In the genomic region with DNA sequence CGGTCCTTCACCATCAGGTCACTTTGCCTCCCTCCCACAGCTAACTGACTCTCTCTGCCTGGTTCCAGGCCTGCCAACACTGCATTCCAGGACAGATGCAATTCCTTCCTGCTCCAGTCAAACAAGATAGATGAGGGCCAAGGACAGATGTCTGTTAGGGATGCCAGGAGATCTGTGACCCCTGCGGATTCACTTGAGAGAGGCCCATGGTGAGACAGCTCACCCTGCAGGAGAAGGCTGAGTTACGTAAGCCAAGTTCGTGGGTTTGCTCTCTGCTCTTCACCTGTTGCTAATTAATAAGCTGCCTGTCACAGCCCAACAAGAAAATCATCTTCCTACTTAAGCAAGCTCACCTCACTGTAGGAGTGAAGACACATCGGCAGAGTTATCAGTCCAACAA, we compare ENCODE assay signal across 16 mouse cellular contexts.
DNase-seq lines count a peak whose midpoint lies in the region; TF ChIP-seq lines count a peak whose summit lies in the region.
"Had no signal": no experiment of that assay in that cellular context is flagged by ENCODE, and none has a peak within 500 bp of the region (broad histone marks: within the 10 kb centered on the region; RNA-seq: fewer than 3 reads in every experiment).

No protein-coding gene starts in this region.

- no peaks in the 10 kb centered on the region for H3K79me2 ChIP-seq in CH12.LX (replicated peaks; ENCODE audit: control insufficient read depth, extremely low read depth, insufficient read depth, poor library complexity, severe bottlenecking)

- no peak for TF ChIP-seq CTCF in CH12.LX (conservative IDR thresholded peaks at IDR 0.05 in 1 of 2, IDR thresholded peaks at IDR 0.05 in 1 of 2; ENCODE audit: low read depth in 2 of 2, low read length in 2 of 2)

- no peak for TF ChIP-seq EP300 in CH12.LX (IDR thresholded peaks at IDR 0.05; ENCODE audit: low read length)

- no peak overlapping the region for H3K4me3 ChIP-seq in CH12.LX (replicated peaks in 1 of 3; ENCODE audit: low read depth in 2 of 3, low read length in 2 of 3, poor library complexity in 1 of 3)
- H3K4me3 ChIP-seq: embryonic facial prominence, embryonic 13.5 days; heart, embryonic 13.5 days; midbrain, embryonic 12.5 days had no signal

- H3K9ac ChIP-seq in CH12.LX (ENCODE audit: insufficient read depth, low read depth), result no peak overlapping the region
- H3K9ac ChIP-seq: embryonic facial prominence, embryonic 13.5 days; heart, embryonic 13.5 days; lung, embryonic 14.5 days; midbrain, embryonic 12.5 days had no signal

- H3K27me3 ChIP-seq in CH12.LX (replicated peaks), result no peaks in the 10 kb centered on the region
- H3K27me3 ChIP-seq: embryonic facial prominence, embryonic 13.5 days; heart, embryonic 13.5 days; midbrain, embryonic 12.5 days had no signal

- no peak overlapping the region for H3K4me2 ChIP-seq in CH12.LX (ENCODE audit: insufficient read depth, low read depth, poor library complexity, severe bottlenecking)
- H3K4me2 ChIP-seq: embryonic facial prominence, embryonic 13.5 days; heart, embryonic 13.5 days; liver, embryonic 11.5 days; lung, embryonic 14.5 days; midbrain, embryonic 12.5 days had no signal

- H3K36me3 ChIP-seq in CH12.LX (replicated peaks in 1 of 2; ENCODE audit: control insufficient read depth in 1 of 2, insufficient read depth in 1 of 2, low read length in 1 of 2), result no peaks in the 10 kb centered on the region
- H3K36me3 ChIP-seq: embryonic facial prominence, embryonic 13.5 days; G1E; heart, embryonic 13.5 days; midbrain, embryonic 12.5 days had no signal

- TF ChIP-seq POLR2A in CH12.LX (IDR thresholded peaks at IDR 0.05; ENCODE audit: low read depth, low read length), result no peak

- dilution Hi-C loops in CH12.LX (cut with MboI; ENCODE audit: extremely low pct_ligation_motif_present, extremely low pct_unique_long_range_greater_than_20kb, low sequenced_read_pairs), result no loop called here

- peak; percentile 6 for TF ChIP-seq RAD21 in CH12.LX (IDR thresholded peaks at IDR 0.05; ENCODE audit: low read depth, low read length)

- H3K9me3 ChIP-seq in CH12.LX (replicated peaks; ENCODE audit: low read length), result peaks cover 8% of the 10 kb centered on the region
- H3K9me3 ChIP-seq: embryonic facial prominence, embryonic 13.5 days; heart, embryonic 13.5 days; midbrain, embryonic 12.5 days had no signal

- in situ Hi-C loops in CH12.LX (cut with MboI; ENCODE audit: low pct_ligation_motif_present, low pct_unique_long_range_greater_than_20kb, low sequenced_read_pairs), result no loop called here

- no peak overlapping the region for H3K27ac ChIP-seq in CH12.LX (ENCODE audit: insufficient read depth, low read depth)
- H3K27ac ChIP-seq: embryonic facial prominence, embryonic 13.5 days; heart, embryonic 13.5 days; midbrain, embryonic 12.5 days had no signal

- H3K4me1 ChIP-seq in CH12.LX (ENCODE audit: control insufficient read depth in 1 of 2, insufficient read depth in 2 of 2), result 0 out of 4 replicates have a peak, but pooled peaks cover 0 to 4% of the 10 kb centered on the region in 2 experiments
- H3K4me1 ChIP-seq: heart, embryonic 13.5 days; midbrain, embryonic 12.5 days had no signal

- DNase-seq in kidney, adult 11 months, result peak; percentile 2
- no peak for DNase-seq in kidney, postnatal 10 days
- DNase-seq in CH12.LX (ENCODE audit: extremely low read depth), result no peak
- peak; percentile 62 for DNase-seq in adrenal gland, postnatal 14 days
- peak; percentile 81 for DNase-seq in gastrocnemius, postnatal 25 days
- DNase-seq in lung, postnatal 36 days, result no peak
- DNase-seq in retina, embryonic 14.5 days (ENCODE audit: low spot score), result no peak
- DNase-seq: cerebellum, adult 11-12 months; kidney, adult 2 months; kidney, postnatal 36 days; lung, embryonic 14.5 days had no signal

TF ChIP-seq in CH12.LX, 34 proteins besides CTCF, POLR2A, EP300 and RAD21:
- TF ChIP-seq ZKSCAN1 (IDR thresholded peaks at IDR 0.05; ENCODE audit: borderline replicate concordance, low read depth, low read length) (no peak), TCF12 (IDR thresholded peaks at IDR 0.05; ENCODE audit: low read depth, low read length) (no peak), SIN3A (IDR thresholded peaks at IDR 0.05; ENCODE audit: low read length) (no peak), CHD2 (IDR thresholded peaks at IDR 0.05; ENCODE audit: low read length) (no peak), UBTF (IDR thresholded peaks at IDR 0.05; ENCODE audit: low read depth, low read length) (no peak), USF2 (conservative IDR thresholded peaks at IDR 0.05; ENCODE audit: low read depth, low read length) (no peak), MXI1 (IDR thresholded peaks at IDR 0.05; ENCODE audit: low read depth, low read length) (no peak), USF1 (IDR thresholded peaks at IDR 0.05; ENCODE audit: low read depth, low read length) (no peak), ELF1 (IDR thresholded peaks at IDR 0.05; ENCODE audit: low read depth, low read length) (no peak), MYC (IDR thresholded peaks at IDR 0.05; ENCODE audit: low read depth, low read length) (no peak), ZMIZ1 (IDR thresholded peaks at IDR 0.05; ENCODE audit: low read depth, low read length) (no peak), CHD1 (IDR thresholded peaks at IDR 0.05; ENCODE audit: low read depth, low read length) (no peak), JUND (conservative IDR thresholded peaks at IDR 0.05; ENCODE audit: low read depth, low read length) (no peak), NRF1 (IDR thresholded peaks at IDR 0.05; ENCODE audit: low read depth, low read length) (no peak), PAX5 (IDR thresholded peaks at IDR 0.05; ENCODE audit: low read length) (no peak), NELFE (IDR thresholded peaks at IDR 0.05; ENCODE audit: low read depth, low read length) (no peak)

Comparison
In these comparisons a context has a peak if more than half of its experiments do, and no peak if none do; other contexts are left out.
1. DNase-seq: peak in kidney, adult 11 months (single experiment), adrenal gland, postnatal 14 days (single experiment) and gastrocnemius, postnatal 25 days (single experiment); none in kidney, postnatal 10 days (single experiment), CH12.LX (single experiment), lung, postnatal 36 days (single experiment) and retina, embryonic 14.5 days (single experiment).